Mouse (Mus musculus) thymus, postnatal 0 days (tissue): Measurements from ENCODE around the gene Csrnp1. TPM values are rescaled to one million over a fixed set of nuclear protein-coding genes. Genes with fewer than 3 reads are reported as not detected.

Source experiments
- DNase-seq: peaks from one replicate; pipeline ENCODE4 v3.0.0-alpha.2; 2015; ENCODE audit warnings: low spot score
- polyA plus RNA-seq: library from polyadenylated mRNA; unstranded; fragments of >200 nt; fragmentation: Nextera tagmentation; extraction: Ambion mirVana; gene quantifications from 2 replicates; pipeline ENCODE4 v1.2.1, GENCODE M21; 2015

Csrnp1 gene
- polyA plus RNA-seq, 1 experiment from 2014 or later = 43.3 TPM

DNA sequence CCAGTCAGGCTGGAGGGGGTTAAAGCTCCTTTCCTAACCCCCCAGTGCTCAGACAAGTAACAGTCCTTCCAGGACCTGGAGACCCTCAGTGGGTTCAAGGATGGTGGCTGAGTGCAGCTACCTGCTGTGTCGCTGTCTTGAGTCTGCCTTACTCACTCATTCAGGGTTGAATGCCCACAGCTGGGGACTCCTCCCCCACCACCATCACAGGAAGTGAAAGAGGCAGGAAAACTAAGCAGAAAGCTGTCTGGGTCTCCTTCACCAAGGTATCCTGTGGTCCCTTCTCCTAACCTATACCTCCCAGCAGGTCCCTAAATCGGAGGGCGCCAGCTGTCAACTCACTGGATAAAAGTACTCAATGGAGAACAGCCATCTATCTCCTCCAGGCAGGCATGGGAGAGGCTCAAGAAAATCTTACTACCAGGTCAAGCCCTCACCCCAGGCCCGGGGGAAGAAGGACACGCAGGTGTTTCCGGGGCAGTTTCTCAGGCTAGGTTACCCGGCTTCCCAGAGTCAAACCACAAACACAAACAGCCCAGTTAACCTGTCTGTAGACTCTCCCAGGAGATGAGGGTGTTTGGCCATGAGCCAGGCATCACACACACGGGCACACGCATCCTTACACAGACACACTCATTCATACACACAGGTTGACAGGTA lies 6.2 kb downstream of the Csrnp1 start:
- DNase-seq = peak; percentile 81

- no peak for DNase-seq
Observed at GRCm38 (mm10) chr9:119977557-119978060, 6.8 kb downstream of the Csrnp1 start.

DNA sequence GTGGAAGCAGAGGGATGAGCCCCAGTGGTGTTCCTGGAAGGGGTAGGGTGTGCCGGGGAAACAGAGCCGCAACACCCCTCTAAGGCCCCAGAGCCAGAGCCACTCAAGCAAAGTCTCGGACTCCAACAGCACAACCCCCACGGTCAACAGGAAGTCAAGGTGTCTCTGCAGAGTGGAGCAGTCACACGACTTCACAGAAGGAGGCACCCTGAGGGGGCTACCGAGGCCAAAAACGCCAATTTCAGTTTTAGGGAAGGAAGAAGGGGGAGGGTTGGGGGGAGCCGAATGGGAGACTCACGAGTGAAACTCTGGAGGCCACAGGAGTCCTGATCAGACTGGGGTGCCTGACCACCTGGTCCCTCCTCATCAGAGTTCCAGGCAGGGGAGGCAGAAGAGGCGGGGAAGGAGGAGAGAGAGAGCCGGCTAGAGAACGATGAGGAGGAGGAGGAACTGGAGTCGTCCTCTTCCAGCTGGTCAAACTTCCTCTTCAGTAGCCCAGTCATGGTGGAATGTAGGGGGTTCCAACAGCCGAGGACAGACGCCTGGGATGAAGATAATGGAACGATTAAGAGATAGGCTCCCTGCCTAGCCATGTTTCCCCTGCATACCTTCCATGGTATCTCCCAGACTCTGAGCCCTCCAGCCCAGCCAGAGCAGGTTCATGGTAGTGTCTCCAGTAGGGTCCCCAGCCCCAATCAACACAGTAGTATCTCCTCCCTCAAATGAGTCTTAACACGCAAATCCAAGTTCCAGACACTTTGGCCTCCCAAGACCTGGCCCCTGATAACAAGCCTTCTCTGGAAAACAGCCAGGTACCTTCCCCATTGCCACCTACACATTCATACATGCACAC lies 7.5 kb downstream of the Csrnp1 start:
- peak; percentile 25 for DNase-seq

GRCm38 (mm10) chr9:119975286-119975685 lies 9.2 kb downstream of the Csrnp1 start:
- DNase-seq = no peak

- no peak for DNase-seq
Observed at GRCm38 (mm10) chr9:119974609-119975008, 9.8 kb downstream of the Csrnp1 start.

DNA sequence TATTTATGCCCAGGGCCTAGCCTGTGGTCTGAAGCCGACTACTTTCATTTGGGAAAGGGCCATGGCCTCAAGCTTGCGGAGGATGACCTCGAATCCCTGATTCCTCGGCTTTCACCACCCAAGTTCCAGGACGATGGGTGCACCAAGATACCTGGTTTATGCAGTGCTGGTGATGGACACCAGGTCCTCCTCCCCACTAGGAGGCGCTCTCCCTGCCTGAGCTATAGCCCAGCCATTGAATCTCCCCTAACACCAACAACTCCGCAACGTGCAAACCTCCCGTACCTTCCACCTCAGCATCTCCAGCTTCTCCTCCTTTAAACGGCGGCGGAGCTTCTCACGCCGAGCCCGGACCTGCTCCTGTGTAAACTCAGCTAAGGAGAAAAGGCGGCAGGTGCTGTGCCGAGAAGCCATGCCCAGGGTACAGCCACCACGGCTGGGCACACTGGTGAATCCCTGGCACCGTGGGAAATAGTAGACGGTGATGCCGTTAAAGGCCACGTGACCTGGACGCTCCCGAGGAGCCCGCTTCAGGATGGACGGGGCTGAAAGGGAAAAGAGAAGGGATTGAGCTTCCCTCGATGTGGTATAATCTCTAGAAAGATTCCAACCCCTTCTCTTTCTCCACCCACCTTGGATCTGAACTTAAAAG lies 10.5 kb downstream of the Csrnp1 start:
- DNase-seq = peak; percentile 44

GRCm38 (mm10) chr9:119973281-119973680 lies 11.2 kb downstream of the Csrnp1 start:
- DNase-seq = no peak

- no peak for DNase-seq
Observed at GRCm38 (mm10) chr9:119972582-119972981, 11.9 kb downstream of the Csrnp1 start.

DNA sequence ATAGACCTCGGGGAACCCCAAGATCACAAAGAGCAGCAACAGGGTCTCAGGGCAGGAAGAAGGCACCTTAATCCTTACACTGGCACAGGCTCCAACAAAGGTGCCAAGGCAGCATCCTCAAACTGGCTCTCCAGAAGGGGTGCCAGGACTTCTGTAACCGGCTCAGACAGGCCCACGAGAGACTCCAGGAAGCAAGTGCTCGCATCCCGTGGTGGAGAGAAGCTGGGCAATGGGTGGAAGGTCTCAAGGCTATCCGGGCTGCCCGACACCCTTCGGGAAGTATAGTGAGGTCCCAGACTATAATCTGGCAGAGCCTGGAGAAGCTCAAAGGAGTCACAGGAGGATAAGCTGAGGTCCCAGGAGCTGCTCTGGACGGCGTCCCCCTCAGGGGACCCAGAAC lies 12.3 kb downstream of the Csrnp1 start:
- DNase-seq = no peak

GRCm38 (mm10) chr9:119970763-119971656 lies 13.4 kb downstream of the Csrnp1 start:
- DNase-seq = no peak

DNA sequence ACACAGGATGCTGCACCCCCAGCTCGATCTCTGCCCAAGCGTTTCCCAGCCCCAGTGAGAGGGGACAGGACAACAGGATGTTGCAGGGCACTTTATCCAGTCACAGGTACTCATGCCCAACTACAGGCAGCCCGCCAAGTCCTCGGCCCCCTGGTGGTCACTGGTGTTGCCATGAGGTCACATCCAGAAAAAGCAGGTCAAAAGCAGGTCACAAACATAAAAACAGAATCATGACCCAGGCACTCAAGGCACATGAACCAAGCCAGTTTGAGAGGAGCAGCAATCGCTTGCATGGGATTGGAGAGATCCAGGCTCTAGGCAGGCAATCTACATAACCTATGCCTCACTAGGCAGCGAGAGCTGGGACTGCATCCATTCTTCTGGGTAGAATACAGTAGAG lies 14.2 kb downstream of the Csrnp1 start:
- DNase-seq = peak; percentile 33

DNA sequence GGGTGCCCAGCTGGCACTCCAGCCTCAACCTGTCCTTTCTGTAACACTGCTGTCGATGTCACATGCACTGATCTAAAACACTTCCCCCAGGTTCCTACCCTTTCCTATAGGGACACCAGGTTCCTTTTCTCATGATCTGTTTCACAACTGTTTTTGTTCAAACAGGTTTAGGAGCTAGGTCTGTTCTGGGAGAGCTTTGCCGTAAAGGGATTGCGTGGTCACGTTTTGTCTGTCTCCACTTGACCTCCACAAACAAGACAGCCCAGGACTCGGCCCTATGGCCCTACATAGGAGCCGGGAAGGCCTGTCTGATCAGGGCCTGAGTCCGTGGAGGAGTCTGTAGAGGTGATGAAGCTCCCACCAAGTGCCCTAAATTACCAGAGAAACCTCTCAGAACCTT lies 14.6 kb downstream of the Csrnp1 start:
- no peak for DNase-seq

DNA sequence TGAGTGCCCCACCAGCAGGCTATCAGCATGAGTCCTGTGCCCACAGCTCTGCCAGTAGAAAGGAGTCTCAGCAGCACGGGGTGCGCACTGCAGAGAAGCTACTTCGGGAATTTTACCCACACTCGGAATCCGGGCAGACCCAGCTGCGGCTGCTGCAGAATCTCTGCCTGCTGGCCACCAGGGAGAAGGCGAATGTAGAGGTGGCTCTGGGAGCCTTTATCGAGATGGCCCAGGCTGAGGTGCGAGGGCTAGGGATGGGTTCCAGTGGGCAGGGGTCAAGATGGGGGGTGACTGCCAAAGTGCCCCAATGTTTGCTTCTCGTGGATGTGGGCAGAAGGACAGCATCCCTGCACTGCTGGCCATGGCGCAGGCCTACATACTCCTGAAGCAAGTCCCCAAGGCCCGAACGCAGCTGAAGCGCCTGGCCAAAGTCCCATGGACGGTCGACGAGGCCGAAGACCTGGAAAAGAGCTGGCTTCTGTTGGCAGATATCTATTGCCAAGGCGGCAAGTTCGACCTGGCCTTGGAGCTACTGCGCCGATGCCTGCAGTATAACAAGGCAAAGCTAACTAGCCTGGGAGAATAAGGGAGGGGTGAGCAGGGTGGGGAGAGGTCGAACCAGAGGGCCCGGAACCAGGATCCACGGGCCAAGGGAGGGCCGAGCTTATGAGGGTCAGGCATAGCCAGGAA lies 18.1 kb downstream of the Csrnp1 start:
- no peak for DNase-seq

DNA sequence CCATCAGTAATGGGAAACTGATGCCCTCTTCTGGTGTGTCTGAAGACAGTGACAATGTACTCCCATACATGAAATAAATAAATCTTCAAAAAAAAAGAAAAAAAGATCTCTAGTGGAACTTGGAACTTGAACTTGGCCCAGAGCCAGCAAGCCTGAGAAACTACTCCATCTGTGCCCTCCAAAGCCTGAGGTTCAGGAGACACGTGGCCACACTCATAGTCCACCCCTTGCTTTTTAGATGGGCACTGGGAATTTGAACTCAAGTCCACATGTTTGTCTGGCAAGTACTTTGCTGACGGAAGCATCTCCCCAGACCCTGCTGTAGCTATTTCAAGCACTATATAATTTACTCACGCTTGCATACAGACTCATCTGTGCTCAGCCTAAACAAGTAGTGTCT lies 19.3 kb downstream of the Csrnp1 start:
- DNase-seq = no peak

GRCm38 (mm10) chr9:119964206-119964605 lies 20.3 kb downstream of the Csrnp1 start:
- no peak for DNase-seq

- peak; percentile 76 for DNase-seq
Observed at GRCm38 (mm10) chr9:119962987-119963667, 21.3 kb downstream of the Csrnp1 start.

DNA sequence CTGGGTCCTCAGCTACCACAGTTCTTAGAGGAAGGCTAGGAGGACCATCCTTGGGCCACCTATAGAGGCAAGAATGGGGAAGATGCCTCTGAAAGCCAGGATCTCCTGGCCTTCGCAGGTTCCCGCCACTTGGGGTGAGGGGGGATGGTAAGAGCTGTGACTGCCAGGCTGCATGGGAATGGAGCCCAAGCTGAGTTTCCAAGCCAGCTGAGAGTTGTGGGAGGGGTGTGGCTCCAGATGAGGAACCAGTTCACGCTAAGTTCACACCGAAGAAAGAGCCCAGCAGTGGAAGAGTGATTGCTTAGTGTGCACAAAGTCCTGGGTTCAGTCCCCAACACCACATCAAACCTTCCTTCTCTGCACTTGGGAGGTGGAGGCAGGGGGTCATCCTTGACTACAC lies 22.2 kb downstream of the Csrnp1 start:
- DNase-seq = no peak

DNA sequence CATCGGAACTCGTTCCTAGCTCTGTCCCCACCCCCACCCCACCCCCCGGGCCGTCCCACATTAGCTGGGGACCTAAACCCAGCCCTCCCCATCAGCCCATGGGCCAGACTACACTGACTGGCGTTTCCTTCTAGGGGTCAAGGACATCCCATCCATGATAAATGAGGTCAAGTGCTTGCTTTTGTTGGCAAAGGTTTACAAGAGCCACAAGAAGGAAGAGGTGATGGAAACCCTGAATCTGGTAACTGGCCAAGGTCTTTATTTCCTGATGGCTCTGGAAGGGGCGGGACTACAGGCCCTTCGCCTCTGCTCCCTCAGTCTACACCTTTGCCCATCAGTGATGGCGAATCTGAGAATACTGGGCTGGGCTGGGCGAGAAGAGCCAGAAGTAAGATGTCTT lies 25.6 kb downstream of the Csrnp1 start:
- no peak for DNase-seq

- no peak for DNase-seq
Observed at GRCm38 (mm10) chr9:119951388-119951787, 33.1 kb downstream of the Csrnp1 start.

DNA sequence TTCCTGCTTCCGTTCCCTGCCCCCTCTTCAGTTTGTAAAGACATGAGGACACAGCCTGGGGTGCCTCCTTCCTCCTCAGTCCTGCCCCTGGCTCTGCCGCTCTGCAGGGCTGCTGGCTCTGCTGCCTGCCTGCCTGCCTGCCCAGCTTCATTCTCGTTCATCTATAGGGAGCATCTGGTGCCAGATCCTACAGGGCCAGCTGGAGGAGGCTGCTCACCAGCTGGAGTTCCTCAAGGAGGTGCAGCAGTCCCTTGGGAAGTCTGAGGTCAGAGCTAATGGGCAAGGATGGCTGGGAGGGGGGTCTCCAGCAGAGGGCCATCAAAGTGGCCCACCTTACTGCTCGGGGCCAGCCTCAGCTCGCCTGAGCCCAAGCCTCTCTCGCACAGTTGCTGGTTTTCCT lies 34.0 kb downstream of the Csrnp1 start:
- no peak for DNase-seq
